In the genomic region with DNA sequence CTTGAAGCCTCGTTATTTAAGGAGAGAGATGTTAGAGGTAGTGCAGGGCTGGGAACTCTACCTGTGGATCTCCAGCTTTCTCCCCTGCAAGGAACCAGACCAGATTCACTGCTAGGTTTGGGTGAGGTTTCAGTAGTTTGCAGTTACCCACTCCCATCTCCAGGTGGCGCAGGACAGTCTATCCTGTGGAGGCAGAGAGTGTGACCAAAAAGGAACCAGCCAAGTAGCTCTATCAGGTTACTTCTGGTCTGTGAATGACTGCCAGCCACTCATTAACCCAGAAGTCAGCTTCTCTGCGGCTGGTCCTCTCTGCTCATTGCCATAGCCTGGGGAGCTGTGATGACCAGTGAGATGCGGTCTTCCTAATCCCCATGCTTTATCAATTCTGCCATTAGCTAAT, we compare ENCODE assay signal across 9 mouse cellular contexts.
DNase-seq lines count a peak whose midpoint lies in the region; ATAC-seq and TF ChIP-seq lines count a peak whose summit lies in the region.
"Had no signal": no experiment of that assay in that cellular context is flagged by ENCODE, and none has a peak within 500 bp of the region (broad histone marks: within the 10 kb centered on the region; RNA-seq: fewer than 3 reads in every experiment).

No protein-coding gene starts in this region.

- no peak for DNase-seq in frontal cortex, postnatal 25 days (ENCODE audit: low spot score in 2 of 2)
- DNase-seq in 3T3-L1 (ENCODE audit: low read depth, low spot score) = peak; percentile 49
- peak; percentile 36 for DNase-seq in kidney, adult 11 months
- no peak for DNase-seq in thymus, postnatal 0 days (ENCODE audit: low spot score)
- DNase-seq in urinary bladder, adult 18-20 months (ENCODE audit: low spot score in 2 of 2) = no peak

- no peak overlapping the region for H3K27ac ChIP-seq in cortical plate, adult 2 months (ENCODE audit: insufficient read depth, low read length)
- H3K27ac ChIP-seq: stomach, embryonic 15.5 days had no signal

- no peaks in the 10 kb centered on the region for H3K4me1 ChIP-seq in cortical plate, adult 2 months (ENCODE audit: control insufficient read depth, insufficient read depth, low read length)
- H3K4me1 ChIP-seq: stomach, embryonic 15.5 days had no signal

- H3K4me3 ChIP-seq in cortical plate, adult 2 months (ENCODE audit: insufficient read depth, low read length) = no peak overlapping the region
- H3K4me3 ChIP-seq: stomach, embryonic 15.5 days had no signal

- peak; percentile 62; the same call in 1 of the 2 replicates for ATAC-seq in frontal cortex, adult (ENCODE audit: low TSS enrichment)
- ATAC-seq in megakaryocyte progenitor cell, adult 5-6 weeks (replicated peaks; ENCODE audit: poor library complexity) = peak; percentile 80

- TF ChIP-seq POLR2A in cortical plate, adult 2 months (IDR thresholded peaks at IDR 0.05; ENCODE audit: extremely low read depth, insufficient read depth, low read length) = no peak

- TF ChIP-seq CTCF in cortical plate, adult 2 months (IDR thresholded peaks at IDR 0.05; ENCODE audit: extremely low read depth, insufficient read depth, low read length) = peak; percentile 40; the same call in 1 of the 2 replicates

Comparison
In these comparisons a context has a peak if more than half of its experiments do, and no peak if none do; other contexts are left out.
1. DNase-seq: peak in 3T3-L1 (single experiment) and kidney, adult 11 months (single experiment); none in frontal cortex, postnatal 25 days (0 of 2), thymus, postnatal 0 days (single experiment) and urinary bladder, adult 18-20 months (0 of 2).